8 mouse cellular contexts compared by ENCODE assay signal in the genomic region with DNA sequence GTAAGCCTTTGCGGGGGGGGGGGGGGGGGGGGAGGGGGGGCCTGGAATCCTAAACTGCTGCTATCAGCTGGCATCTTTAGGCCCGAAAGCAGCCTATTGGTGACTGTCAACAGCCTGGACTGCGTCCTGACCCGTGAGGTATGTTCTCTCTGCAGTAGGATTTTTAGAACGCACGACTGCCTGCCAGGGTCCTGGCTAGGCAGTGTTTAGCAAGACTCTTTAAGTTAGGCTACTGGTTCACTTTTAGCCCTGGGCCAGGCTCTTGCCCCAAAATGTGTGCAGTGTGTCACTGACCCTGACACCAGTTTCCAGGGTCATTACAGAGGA. TPM values are rescaled to one million over a fixed set of nuclear protein-coding genes. Genes with fewer than 3 reads are reported as not detected.
DNase-seq lines count a peak whose midpoint lies in the region; ATAC-seq lines count a peak whose summit lies in the region.
"Had no signal": no experiment of that assay in that cellular context is flagged by ENCODE, and none has a peak within 500 bp of the region (broad histone marks: within the 10 kb centered on the region; RNA-seq: fewer than 3 reads in every experiment).

No protein-coding gene starts in this region.

- peak overlapping the region; percentile 77 for H3K4me2 ChIP-seq in lung, embryonic 16.5 days (ENCODE audit: low read depth, low read length)
- H3K4me2 ChIP-seq in forebrain, embryonic 13.5 days = peak overlapping the region; percentile 80
- H3K4me2 ChIP-seq in limb, embryonic 15.5 days = peak overlapping the region; percentile 81
- peak overlapping the region; percentile 80 for H3K4me2 ChIP-seq in stomach, embryonic 16.5 days (ENCODE audit: low read depth, low read length)

- H3K4me3 ChIP-seq in lung, embryonic 16.5 days (ENCODE audit: low read length) = peak overlapping the region; percentile 61
- peak overlapping the region; percentile 54; the same call in 1 of the 2 replicates for H3K4me3 ChIP-seq in forebrain, embryonic 13.5 days
- peak overlapping the region; percentile 55 for H3K4me3 ChIP-seq in limb, embryonic 15.5 days
- H3K4me3 ChIP-seq in stomach, embryonic 16.5 days (replicated peaks; ENCODE audit: low read length) = peak overlapping the region; percentile 63

- 14% methylated on average over 5 of the region's 6 CpGs for WGBS in lung, embryonic 16.5 days
- whole genome bisulfite sequencing in forebrain, embryonic 13.5 days = 44% methylated on average over 5 of the region's 6 CpGs
- 21% methylated on average over 5 of the region's 6 CpGs for WGBS in limb, embryonic 15.5 days
- WGBS in stomach, embryonic 16.5 days = 20% methylated on average over 5 of the region's 6 CpGs

- ATAC-seq in lung, embryonic 16.5 days (ENCODE audit: low read depth) = peak; percentile 52
- ATAC-seq in forebrain, embryonic 13.5 days = peak; percentile 41; the same call in 1 of the 2 replicates
- ATAC-seq in limb, embryonic 15.5 days (ENCODE audit: insufficient number of reproducible peaks, low FRiP score, low TSS enrichment, low read depth) = peak; percentile 45
- ATAC-seq in stomach, embryonic 16.5 days (ENCODE audit: insufficient read depth, low FRiP score) = peak; percentile 22; the same call in 1 of the 2 replicates

- peaks cover 11% of the 10 kb centered on the region for H3K36me3 ChIP-seq in lung, embryonic 16.5 days (ENCODE audit: control insufficient read depth, insufficient read depth, low read length)
- peaks cover 22% of the 10 kb centered on the region; the same call in 1 of the 2 replicates for H3K36me3 ChIP-seq in forebrain, embryonic 13.5 days (ENCODE audit: poor library complexity, severe bottlenecking)
- H3K36me3 ChIP-seq in limb, embryonic 15.5 days = peaks cover 13% of the 10 kb centered on the region
- H3K36me3 ChIP-seq in stomach, embryonic 16.5 days (ENCODE audit: control insufficient read depth, insufficient read depth, low read length) = no peaks in the 10 kb centered on the region; the same call in 1 of the 2 replicates

- H3K27ac ChIP-seq in lung, embryonic 16.5 days (ENCODE audit: low read length) = peak overlapping the region; percentile 92
- H3K27ac ChIP-seq in forebrain, embryonic 13.5 days = peak overlapping the region; percentile 57
- H3K27ac ChIP-seq in limb, embryonic 15.5 days = peak overlapping the region; percentile 76; the same call in 1 of the 2 replicates
- H3K27ac ChIP-seq in stomach, embryonic 16.5 days (ENCODE audit: low read length) = peak overlapping the region; percentile 90

- no peaks in the 10 kb centered on the region for H3K9me3 ChIP-seq in lung, embryonic 16.5 days (ENCODE audit: control insufficient read depth, low read length)
- no peaks in the 10 kb centered on the region; the same call in 1 of the 2 replicates for H3K9me3 ChIP-seq in forebrain, embryonic 13.5 days (replicated peaks)
- H3K9me3 ChIP-seq in limb, embryonic 15.5 days = no peaks in the 10 kb centered on the region
- no peaks in the 10 kb centered on the region for H3K9me3 ChIP-seq in stomach, embryonic 16.5 days (replicated peaks; ENCODE audit: control insufficient read depth, low read length)

- H3K9ac ChIP-seq in lung, embryonic 16.5 days (ENCODE audit: low read length) = peak overlapping the region; percentile 88
- peak overlapping the region; percentile 72 for H3K9ac ChIP-seq in forebrain, embryonic 13.5 days
- peak overlapping the region; percentile 66; the same call in 1 of the 2 replicates for H3K9ac ChIP-seq in limb, embryonic 15.5 days
- peak overlapping the region; percentile 91 for H3K9ac ChIP-seq in stomach, embryonic 16.5 days (ENCODE audit: low read length)

- peaks cover 19% of the 10 kb centered on the region for H3K4me1 ChIP-seq in lung, embryonic 16.5 days (replicated peaks; ENCODE audit: control insufficient read depth, insufficient read depth, low read length)
- H3K4me1 ChIP-seq in forebrain, embryonic 13.5 days = peaks cover 24% of the 10 kb centered on the region
- H3K4me1 ChIP-seq in limb, embryonic 15.5 days = peaks cover 13% of the 10 kb centered on the region
- peaks cover 16% of the 10 kb centered on the region for H3K4me1 ChIP-seq in stomach, embryonic 16.5 days (ENCODE audit: control insufficient read depth, insufficient read depth, low read length)

- H3K27me3 ChIP-seq in lung, embryonic 16.5 days (ENCODE audit: control insufficient read depth, insufficient read depth, low read depth, low read length) = no peaks in the 10 kb centered on the region
- H3K27me3 ChIP-seq in forebrain, embryonic 13.5 days = no peaks in the 10 kb centered on the region
- H3K27me3 ChIP-seq in limb, embryonic 15.5 days = no peaks in the 10 kb centered on the region
- no peaks in the 10 kb centered on the region for H3K27me3 ChIP-seq in stomach, embryonic 16.5 days (ENCODE audit: control insufficient read depth, insufficient read depth, low read length)

- DNase-seq in lung, postnatal 10 days = no peak
- DNase-seq in adipocyte (ENCODE audit: low spot score) = no peak
- no peak for DNase-seq in T-cell, adult 2 months (ENCODE audit: low spot score)

RNA-seq across cellular contexts. Expression of gene Tmem98, which starts 0.3 kb away (rescaled TPM):
- 119 and 123 TPM in 2 replicates for polyA plus RNA-seq in lung, embryonic 16.5 days (2015; fragmentation: Nextera tagmentation; extraction: Ambion mirVana)
- polyA plus RNA-seq in forebrain, embryonic 13.5 days (2015; fragmentation: Nextera tagmentation; extraction: Ambion mirVana) = 58.6 and 60.1 TPM in 2 replicates
- polyA plus RNA-seq in limb, embryonic 15.5 days (2015; fragmentation: Nextera tagmentation; extraction: Ambion mirVana) = 60.2 and 63.9 TPM in 2 replicates
- polyA plus RNA-seq in stomach, embryonic 16.5 days (2015; fragmentation: Nextera tagmentation; extraction: Ambion mirVana) = 111 and 121 TPM in 2 replicates

RNA-seq across cellular contexts. Expression of gene Myo1d, which starts 29.8 kb away (rescaled TPM):
- 21.0 and 21.7 TPM in 2 replicates for polyA plus RNA-seq in lung, embryonic 16.5 days (2015; fragmentation: Nextera tagmentation; extraction: Ambion mirVana)
- 1.4 and 1.7 TPM in 2 replicates for polyA plus RNA-seq in forebrain, embryonic 13.5 days (2015; fragmentation: Nextera tagmentation; extraction: Ambion mirVana)
- 10.3 and 10.6 TPM in 2 replicates for polyA plus RNA-seq in limb, embryonic 15.5 days (2015; fragmentation: Nextera tagmentation; extraction: Ambion mirVana)
- polyA plus RNA-seq in stomach, embryonic 16.5 days (2015; fragmentation: Nextera tagmentation; extraction: Ambion mirVana) = 31.7 and 33.8 TPM in 2 replicates

RNA-seq across cellular contexts. Expression of gene Spaca3, which starts 48.5 kb away (rescaled TPM):
- not detected in 2 replicates for polyA plus RNA-seq in lung, embryonic 16.5 days (2015; fragmentation: Nextera tagmentation; extraction: Ambion mirVana)
- polyA plus RNA-seq in forebrain, embryonic 13.5 days (2015; fragmentation: Nextera tagmentation; extraction: Ambion mirVana) = not detected in 2 replicates
- not detected in 2 replicates for polyA plus RNA-seq in limb, embryonic 15.5 days (2015; fragmentation: Nextera tagmentation; extraction: Ambion mirVana)
- polyA plus RNA-seq in stomach, embryonic 16.5 days (2015; fragmentation: Nextera tagmentation; extraction: Ambion mirVana) = not detected in 2 replicates
- polyA plus RNA-seq: adrenal gland, adult 2 months had no signal
